Mouse (Mus musculus) lung, embryonic 16.5 days (tissue): ENCODE data around the gene Htr3a. TPM values are rescaled to one million over a fixed set of nuclear protein-coding genes. Genes with fewer than 3 reads are reported as not detected.

Source experiments
- ATAC-seq: fragments of 200-750 bp; cut with Nextera tagmentation; 2 replicates; pipeline ENCODE4 v1.8.0; 2017; ENCODE audit warnings: low read depth, mild to moderate bottlenecking, moderate library complexity
- H3K27ac ChIP-seq: fragments of 300-500 bp; sonication (generic); 2 replicates; pipeline ENCODE4 v1.5.1; 2014; ENCODE audit warnings: mild to moderate bottlenecking, control low read depth, low read length
- H3K27me3 ChIP-seq: fragments of 300-500 bp; sonication (generic); 2 replicates; pipeline ENCODE4 v1.6.1; 2014; ENCODE audit warnings: low read depth, low read length, mixed read lengths; ENCODE audit not compliant: control insufficient read depth, insufficient read depth
- H3K36me3 ChIP-seq: fragments of 300-500 bp; sonication (generic); 2 replicates; pipeline ENCODE4 v1.6.1; 2014; ENCODE audit warnings: low read length; ENCODE audit not compliant: control insufficient read depth, insufficient read depth
- H3K4me1 ChIP-seq: fragments of 300-500 bp; sonication (generic); replicated peaks from 2 replicates; pipeline ENCODE4 v1.6.1; 2014; ENCODE audit warnings: low read length, mixed read lengths; ENCODE audit not compliant: control insufficient read depth, insufficient read depth
- H3K4me2 ChIP-seq: fragments of 300-500 bp; sonication (generic); 2 replicates; pipeline ENCODE4 v1.6.1; 2014; ENCODE audit warnings: low read depth, low read length, control low read depth
- H3K4me3 ChIP-seq: fragments of 300-500 bp; sonication (generic); 2 replicates; pipeline ENCODE4 v1.5.1; 2014; ENCODE audit warnings: mild to moderate bottlenecking, low read length, control low read depth
- H3K9ac ChIP-seq: fragments of 300-500 bp; sonication (generic); 2 replicates; pipeline ENCODE4 v1.6.1; 2014; ENCODE audit warnings: low read length, control low read depth
- H3K9me3 ChIP-seq: fragments of 300-500 bp; sonication (generic); 2 replicates; pipeline ENCODE4 v1.6.1; 2016; ENCODE audit warnings: low read length; ENCODE audit not compliant: control insufficient read depth
- WGBS: fragments of 180-500 bp; shearing (Covaris S2); extraction: QIAGEN DNeasy Blood & Tissue Kit; methylation state at CpG from one replicate; pipeline ENCODE4 v1.1.7; 2014; 5-methylcytosine and 5-hydroxymethylcytosine counted together
- polyA plus RNA-seq: library from polyadenylated mRNA; unstranded; fragments of >200 nt; fragmentation: Nextera tagmentation; extraction: Ambion mirVana; gene quantifications from 2 replicates; pipeline ENCODE4 v1.2.1, GENCODE M21; 2015

The Htr3a gene
- polyA plus RNA-seq, 1 experiment from 2014 or later = 1.9 TPM

GRCm38 (mm10) chr9:48859828-48860525 is 50.9 kb downstream of the Htr3a start:
- Histone ChIP-seq H3K27me3 (no peaks in the 10 kb centered on the region), H3K4me2 (no peak overlapping the region), H3K36me3 (no peaks in the 10 kb centered on the region), H3K4me3 (no peak overlapping the region), H3K4me1 (no peaks in the 10 kb centered on the region), H3K27ac (no peak overlapping the region), H3K9ac (no peak overlapping the region), H3K9me3 (no peaks in the 10 kb centered on the region)
- ATAC-seq = peak; percentile 42
- WGBS = 26% methylated on average over 10 of the region's 10 CpGs

- ATAC-seq = no peak
- H3K27me3 ChIP-seq = no peaks in the 10 kb centered on the region
- no peak overlapping the region for H3K27ac ChIP-seq
- H3K9ac ChIP-seq = no peak overlapping the region
- no peak overlapping the region for H3K4me3 ChIP-seq
- no peaks in the 10 kb centered on the region for H3K9me3 ChIP-seq
- H3K36me3 ChIP-seq = no peaks in the 10 kb centered on the region
- no peaks in the 10 kb centered on the region for H3K4me1 ChIP-seq
- 69% methylated on average over 7 of the region's 7 CpGs for WGBS
- H3K4me2 ChIP-seq = no peak overlapping the region
Observed at GRCm38 (mm10) chr9:48857944-48858343, 53.0 kb downstream of the Htr3a start.

GRCm38 (mm10) chr9:48856240-48856639 is 54.7 kb downstream of the Htr3a start:
- 69% methylated on average over 4 of the region's 4 CpGs for WGBS
- Histone ChIP-seq H3K9me3 (no peaks in the 10 kb centered on the region), H3K27ac (no peak overlapping the region), H3K9ac (no peak overlapping the region), H3K4me1 (no peaks in the 10 kb centered on the region), H3K4me3 (no peak overlapping the region), H3K4me2 (no peak overlapping the region), H3K27me3 (no peaks in the 10 kb centered on the region), H3K36me3 (no peaks in the 10 kb centered on the region)
- ATAC-seq = no peak

GRCm38 (mm10) chr9:48849531-48849930 is 61.4 kb downstream of the Htr3a start:
- no peak for ATAC-seq
- 71% methylated on average over 5 of the region's 5 CpGs for WGBS
- H3K9ac ChIP-seq = no peak overlapping the region
- no peaks in the 10 kb centered on the region for H3K27me3 ChIP-seq
- no peaks in the 10 kb centered on the region for H3K9me3 ChIP-seq
- H3K4me3 ChIP-seq = no peak overlapping the region
- H3K27ac ChIP-seq = no peak overlapping the region
- no peaks in the 10 kb centered on the region for H3K4me1 ChIP-seq
- H3K4me2 ChIP-seq = no peak overlapping the region
- no peaks in the 10 kb centered on the region for H3K36me3 ChIP-seq

Other genes starting within 250 kb of the Htr3a start
- gene Zbtb16, start 74.9 kb downstream of the Htr3a start, polyA plus RNA-seq = 13.3 and 18.4 TPM in 2 replicates
- gene Htr3b, start 53.9 kb upstream of the Htr3a start, polyA plus RNA-seq = 0.20 and 0.39 TPM in 2 replicates
- 28.3 and 31.6 TPM in 2 replicates for gene Usp28, start 74.3 kb upstream of the Htr3a start, polyA plus RNA-seq
- 41.2 and 43.5 TPM in 2 replicates for gene Zw10, start 144.5 kb upstream of the Htr3a start, polyA plus RNA-seq
- gene Tmprss5, start 170.2 kb upstream of the Htr3a start, polyA plus RNA-seq = 0.16 and 0.46 TPM in 2 replicates